Mouse (Mus musculus) left cerebral cortex, postnatal 10 days (tissue): Measurements from ENCODE around the gene 2610008E11Rik. TPM values are rescaled to one million over a fixed set of nuclear protein-coding genes. Genes with fewer than 3 reads are reported as not detected.
"Not testable (repeated sequence)": the region's sequence is repeated elsewhere in the genome, so short reads cannot be mapped to it uniquely, and the experiment has no call there.

Experiments
- DNase-seq, 2 experiments: peaks; one replicate each; pipeline ENCODE4 v3.0.0; 2021 to 2022; ENCODE audit warnings: low spot score in 2 of 2, mixed read lengths in 1 of 2; ENCODE audit errors: extremely low spot score in 1 of 2
- intact Hi-C: fragments of 180-260 bp; cut with DNase I; formaldehyde crosslinking; loops from one replicate; pipeline ENCODE4 v1.15.1; 2025
- total RNA-seq, 2 experiments: library from RNA; stranded (reverse); gene quantifications; 2 replicates each; pipeline ENCODE4 v1.2.3; 2021

The 2610008E11Rik gene
- total RNA-seq = 10 to 100 TPM; 23.4 to 23.7 TPM

GRCm38 (mm10) chr10:79097161-79097754 lies at the start of gene 2610008E11Rik:
Gene 2610008E11Rik, minus strand, starts transcription at chr10:79097600.
- DNase-seq = peak; percentile 94 to 97
- intact Hi-C loops = loop anchor here (5.0 kb wide), 1 partner anchor 345 kb away; the partner anchor contains the start of gene Ccdc105

GRCm38 (mm10) chr10:79116125-79116849 lies 18.9 kb upstream of the 2610008E11Rik start:
- intact Hi-C loops = loop anchor here (2.0 to 5.0 kb wide), 2 partner anchors 361 to 484 kb away; no protein-coding TSS in a partner anchor
- peak; percentile 25 to 44 for DNase-seq

- intact Hi-C loops = loop anchor here (5.0 kb wide), 1 partner anchor 483 kb away; no protein-coding TSS in a partner anchor
Measured at GRCm38 (mm10) chr10:79115085-79115484, 17.7 kb upstream of the 2610008E11Rik start.

GRCm38 (mm10) chr10:79110482-79110881 lies 13.1 kb upstream of the 2610008E11Rik start:
- DNase-seq = no peak
- intact Hi-C loops = no loop called here

More at GRCm38 (mm10) chr10:79115085-79115484, 17.7 kb upstream of the 2610008E11Rik start:
- no peak for DNase-seq

GRCm38 (mm10) chr10:79109156-79109555 lies 11.8 kb upstream of the 2610008E11Rik start:
- intact Hi-C loops = no loop called here
- no peak for DNase-seq

GRCm38 (mm10) chr10:79107531-79107930 lies 10.1 kb upstream of the 2610008E11Rik start:
- DNase-seq = no peak
- intact Hi-C loops = no loop called here

- no peak for DNase-seq
- intact Hi-C loops = no loop called here
Measured at GRCm38 (mm10) chr10:79106325-79107282, 9.2 kb upstream of the 2610008E11Rik start.

- intact Hi-C loops = loop anchor here (5.0 kb wide), 1 partner anchor 344 kb away; the partner anchor contains the start of gene Ccdc105
- DNase-seq = no peak
Measured at GRCm38 (mm10) chr10:79096706-79097105, 694 bp downstream of the 2610008E11Rik start.

GRCm38 (mm10) chr10:79091731-79092130 lies 5.7 kb downstream of the 2610008E11Rik start:
- intact Hi-C loops = no loop called here
- no peak for DNase-seq

GRCm38 (mm10) chr10:79089000-79089399 lies 8.4 kb downstream of the 2610008E11Rik start:
- DNase-seq = no peak

GRCm38 (mm10) chr10:79086577-79086976 lies 10.8 kb downstream of the 2610008E11Rik start:
- DNase-seq = no peak
- intact Hi-C loops = no loop called here

More at GRCm38 (mm10) chr10:79089000-79089399, 8.4 kb downstream of the 2610008E11Rik start:
- intact Hi-C loops = no loop called here

- DNase-seq, intact Hi-C loops: not testable (repeated sequence)
Measured at GRCm38 (mm10) chr10:79057370-79057769, 40.0 kb downstream of the 2610008E11Rik start.

- DNase-seq, intact Hi-C loops: not testable (repeated sequence)
Measured at GRCm38 (mm10) chr10:79042457-79042856, 54.9 kb downstream of the 2610008E11Rik start.

GRCm38 (mm10) chr10:79028441-79028840 lies 69.0 kb downstream of the 2610008E11Rik start, which contains the start of gene Olfr57:
Gene Olfr57, plus strand, starts transcription at chr10:79028741.
- no peak for DNase-seq
- intact Hi-C loops = no loop called here

Other genes starting within 250 kb of the 2610008E11Rik start
- gene Olfr1356, start 245.4 kb downstream of the 2610008E11Rik start, total RNA-seq = not detected
- not detected for gene Olfr1355, start 222.1 kb downstream of the 2610008E11Rik start, total RNA-seq
- gene Olfr1354, start 184.4 kb downstream of the 2610008E11Rik start, total RNA-seq = not detected
- not detected for gene Olfr8, start 147.0 kb downstream of the 2610008E11Rik start, total RNA-seq
- not detected for gene Olfr1353, start 134.3 kb downstream of the 2610008E11Rik start, total RNA-seq
- gene Olfr1352, start 116.5 kb downstream of the 2610008E11Rik start, total RNA-seq = not detected
- not detected for gene Olfr1351, start 85.1 kb downstream of the 2610008E11Rik start, total RNA-seq
- not detected for gene Olfr57, start 68.9 kb downstream of the 2610008E11Rik start, total RNA-seq
- gene Vmn2r80, start 51.2 kb upstream of the 2610008E11Rik start, total RNA-seq = not detected
- gene Vmn2r81, start 150.1 kb upstream of the 2610008E11Rik start, total RNA-seq = not detected